Mouse (Mus musculus) liver, embryonic 13.5 days (tissue): ENCODE results near the gene Slc25a17. TPM values are rescaled to one million over a fixed set of nuclear protein-coding genes. Genes with fewer than 3 reads are reported as not detected.

Experiments used
- ATAC-seq: fragments of 200-750 bp; cut with Nextera tagmentation; 2 replicates; pipeline ENCODE4 v1.8.0; 2017; ENCODE audit warnings: low read depth, mild to moderate bottlenecking, moderate number of reproducible peaks, moderate library complexity
- DNase-seq: peaks from one replicate; pipeline ENCODE4 v3.0.0; 2022
- H3K27ac ChIP-seq: fragments of 300-500 bp; sonication (generic); 2 replicates; pipeline ENCODE4 v1.5.1; 2015; ENCODE audit warnings: moderate library complexity, mild to moderate bottlenecking, inconsistent platforms
- H3K27me3 ChIP-seq: fragments of 300-500 bp; sonication (generic); 2 replicates; pipeline ENCODE4 v1.6.1; 2015; ENCODE audit warnings: mild to moderate bottlenecking, inconsistent platforms
- H3K36me3 ChIP-seq: fragments of 300-500 bp; sonication (generic); 2 replicates; pipeline ENCODE4 v1.6.1; 2015; ENCODE audit warnings: mild to moderate bottlenecking, inconsistent platforms
- H3K4me1 ChIP-seq: fragments of 300-500 bp; sonication (generic); replicated peaks from 2 replicates; pipeline ENCODE4 v1.6.1; 2015; ENCODE audit warnings: inconsistent platforms
- H3K4me2 ChIP-seq: fragments of 300-500 bp; sonication (generic); 2 replicates; pipeline ENCODE4 v1.6.1; 2015; ENCODE audit warnings: inconsistent platforms, mild to moderate bottlenecking, moderate library complexity
- H3K4me3 ChIP-seq: fragments of 300-500 bp; sonication (generic); replicated peaks from 2 replicates; pipeline ENCODE4 v1.5.1; 2015; ENCODE audit warnings: mild to moderate bottlenecking, inconsistent platforms
- H3K9ac ChIP-seq: fragments of 300-500 bp; sonication (generic); 2 replicates; pipeline ENCODE4 v1.6.1; 2015; ENCODE audit warnings: mild to moderate bottlenecking, inconsistent platforms
- H3K9me3 ChIP-seq: fragments of 300-500 bp; sonication (generic); replicated peaks from 2 replicates; pipeline ENCODE4 v1.6.1; 2016; ENCODE audit warnings: inconsistent platforms
- WGBS: fragments of 180-500 bp; shearing (Covaris S2); methylation state at CpG from one replicate; pipeline ENCODE4 v1.1.7; 2015; ENCODE audit not compliant: insufficient replicate concordance; 5-methylcytosine and 5-hydroxymethylcytosine counted together
- polyA plus RNA-seq: library from polyadenylated mRNA; unstranded; fragments of >200 nt; fragmentation: Nextera tagmentation; extraction: Ambion mirVana; gene quantifications from 2 replicates; pipeline ENCODE4 v1.2.1, GENCODE M21; 2015

Slc25a17 gene
- polyA plus RNA-seq, 1 experiment from 2014 or later, result 44.9 TPM

DNA sequence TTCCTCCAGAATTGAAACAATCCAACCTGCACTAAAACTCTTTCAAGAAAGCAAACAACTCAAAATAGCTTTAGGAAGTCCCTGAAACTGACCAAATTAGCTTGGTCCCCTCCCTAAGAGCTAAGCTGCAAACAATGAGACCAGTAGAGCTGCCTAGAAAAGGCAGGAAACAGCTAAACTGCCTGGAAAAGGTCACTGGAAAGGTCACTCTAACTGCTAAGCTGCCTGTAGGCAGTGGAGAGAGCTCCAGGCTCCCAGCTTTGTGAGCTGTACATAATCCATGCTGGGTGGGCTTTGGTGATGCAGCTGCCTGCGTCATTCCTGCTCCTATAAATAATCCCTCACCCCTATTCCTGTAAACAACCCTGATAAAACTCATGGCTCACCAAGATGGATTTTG is 9.7 kb upstream of the Slc25a17 start:
- peaks cover 14% of the 10 kb centered on the region; the same call in 1 of the 2 replicates for H3K4me1 ChIP-seq
- H3K4me2 ChIP-seq, result no peak overlapping the region
- H3K27ac ChIP-seq, result no peak overlapping the region
- DNase-seq (no peak), ATAC-seq (no peak)
- no peak overlapping the region for H3K4me3 ChIP-seq
- H3K27me3 ChIP-seq, result no peaks in the 10 kb centered on the region
- no peak overlapping the region for H3K9ac ChIP-seq
- H3K36me3 ChIP-seq, result peaks cover 75% of the 10 kb centered on the region
- 72% methylated on average over 1 of the region's 1 CpGs for WGBS
- no peaks in the 10 kb centered on the region for H3K9me3 ChIP-seq

DNA sequence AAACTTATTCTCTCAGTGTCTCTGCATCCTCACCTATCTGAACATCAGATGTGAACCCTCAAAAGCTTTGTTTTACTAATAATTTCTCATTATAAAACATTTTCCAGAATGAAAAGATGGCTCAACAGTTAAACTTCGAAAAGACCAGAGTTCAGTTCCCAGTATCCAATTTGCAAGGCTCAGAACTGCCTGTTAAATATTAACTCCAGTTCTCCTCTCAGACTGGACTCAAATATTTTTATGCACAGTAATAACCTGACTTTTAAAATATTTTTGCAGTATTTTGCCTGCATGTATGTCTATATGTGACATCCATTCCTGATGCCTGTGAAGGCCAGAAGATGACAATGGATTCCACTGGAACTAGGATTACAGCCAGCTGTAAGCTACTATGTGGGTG is 8.0 kb upstream of the Slc25a17 start:
- ATAC-seq (no peak), DNase-seq (no peak)
- no peak overlapping the region for H3K4me2 ChIP-seq
- H3K27ac ChIP-seq, result no peak overlapping the region
- peaks cover 14% of the 10 kb centered on the region; the same call in 1 of the 2 replicates for H3K4me1 ChIP-seq
- 79% methylated on average over 1 of the region's 1 CpGs for WGBS
- H3K4me3 ChIP-seq, result no peak overlapping the region
- H3K9me3 ChIP-seq, result no peaks in the 10 kb centered on the region
- H3K36me3 ChIP-seq, result peaks cover 71% of the 10 kb centered on the region
- H3K27me3 ChIP-seq, result no peaks in the 10 kb centered on the region
- no peak overlapping the region for H3K9ac ChIP-seq

DNA sequence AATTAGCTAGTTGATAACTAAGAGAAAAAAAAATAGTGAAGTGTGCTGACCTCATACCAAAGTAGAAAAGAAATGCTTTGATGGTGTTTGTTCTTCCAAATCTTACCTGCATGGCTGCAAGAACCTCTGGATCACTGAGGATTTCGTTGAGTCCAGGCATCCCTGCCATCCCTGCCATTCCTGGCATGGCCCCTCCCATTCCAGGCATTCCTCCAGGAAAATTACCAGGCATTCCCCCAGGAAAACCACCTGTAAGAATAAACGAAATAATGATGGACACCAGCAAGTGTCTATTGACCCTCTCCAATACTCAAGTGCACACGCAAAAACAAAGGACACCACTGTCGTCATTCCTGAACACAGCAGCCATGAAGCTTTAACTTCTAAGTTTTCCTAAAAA is 5.6 kb upstream of the Slc25a17 start:
- no peak for DNase-seq
- ATAC-seq, result no peak
- WGBS, result 73% methylated on average over 4 of the region's 4 CpGs
- H3K4me1 ChIP-seq, result peaks cover 35% of the 10 kb centered on the region
- H3K4me3 ChIP-seq, result no peak overlapping the region
- no peak overlapping the region for H3K9ac ChIP-seq
- no peaks in the 10 kb centered on the region for H3K27me3 ChIP-seq
- H3K4me2 ChIP-seq, result no peak overlapping the region
- H3K27ac ChIP-seq, result no peak overlapping the region
- H3K9me3 ChIP-seq, result no peaks in the 10 kb centered on the region
- peaks cover 55% of the 10 kb centered on the region for H3K36me3 ChIP-seq

DNA sequence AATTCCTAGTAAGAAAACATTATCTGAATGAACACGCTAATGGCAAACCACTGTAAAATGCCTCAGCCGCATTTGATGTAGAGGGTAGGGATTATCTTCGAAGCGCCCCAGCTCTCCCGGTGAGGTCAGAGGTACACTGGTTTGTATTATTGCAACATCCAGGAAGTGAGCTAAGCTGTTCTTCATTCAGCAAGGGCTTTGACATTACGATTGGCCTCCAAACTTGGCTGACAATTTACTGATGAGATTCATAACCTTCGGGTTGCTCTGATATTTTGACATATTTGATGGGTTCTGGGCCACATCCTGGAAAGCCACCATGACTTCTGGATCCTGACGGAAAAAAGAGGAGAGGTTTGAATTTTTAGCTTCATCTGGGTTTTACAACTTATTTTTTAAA is 4.6 kb upstream of the Slc25a17 start:
- Histone ChIP-seq H3K4me1 (peaks cover 41% of the 10 kb centered on the region), H3K4me3 (no peak overlapping the region), H3K4me2 (no peak overlapping the region), H3K9ac (no peak overlapping the region), H3K27me3 (no peaks in the 10 kb centered on the region), H3K36me3 (peaks cover 47% of the 10 kb centered on the region), H3K9me3 (no peaks in the 10 kb centered on the region), H3K27ac (0 out of 2 replicates have a peak overlapping the region, but pooled peaks have one; percentile 14)
- no peak for ATAC-seq
- 64% methylated on average over 8 of the region's 8 CpGs for WGBS
- DNase-seq, result no peak

DNA sequence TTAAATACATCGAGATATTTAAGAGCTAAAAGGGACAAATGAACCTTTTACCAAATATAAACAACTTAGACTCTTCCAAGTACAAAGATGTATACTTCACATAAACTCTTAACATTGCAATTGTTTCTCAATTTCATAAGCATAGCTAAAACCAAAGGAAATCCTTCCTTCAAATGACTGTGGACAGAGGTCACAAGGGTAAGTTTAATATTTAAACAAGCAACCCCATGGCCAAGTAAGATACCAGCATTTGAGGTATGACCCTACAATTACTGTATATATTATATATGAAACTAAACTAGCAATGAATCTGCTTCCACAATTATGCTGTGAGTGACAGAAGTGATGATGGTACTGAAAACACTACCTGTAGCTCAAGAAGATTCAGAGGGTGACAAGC is 3.7 kb upstream of the Slc25a17 start:
- H3K9me3 ChIP-seq, result no peaks in the 10 kb centered on the region
- peaks cover 38% of the 10 kb centered on the region for H3K36me3 ChIP-seq
- no peak overlapping the region for H3K4me3 ChIP-seq
- WGBS, result 87% methylated on average over 1 of the region's 1 CpGs
- DNase-seq, result no peak
- H3K4me1 ChIP-seq, result peaks cover 51% of the 10 kb centered on the region
- H3K27me3 ChIP-seq, result no peaks in the 10 kb centered on the region
- no peak overlapping the region for H3K4me2 ChIP-seq
- no peak overlapping the region for H3K27ac ChIP-seq
- no peak for ATAC-seq
- no peak overlapping the region for H3K9ac ChIP-seq

DNA sequence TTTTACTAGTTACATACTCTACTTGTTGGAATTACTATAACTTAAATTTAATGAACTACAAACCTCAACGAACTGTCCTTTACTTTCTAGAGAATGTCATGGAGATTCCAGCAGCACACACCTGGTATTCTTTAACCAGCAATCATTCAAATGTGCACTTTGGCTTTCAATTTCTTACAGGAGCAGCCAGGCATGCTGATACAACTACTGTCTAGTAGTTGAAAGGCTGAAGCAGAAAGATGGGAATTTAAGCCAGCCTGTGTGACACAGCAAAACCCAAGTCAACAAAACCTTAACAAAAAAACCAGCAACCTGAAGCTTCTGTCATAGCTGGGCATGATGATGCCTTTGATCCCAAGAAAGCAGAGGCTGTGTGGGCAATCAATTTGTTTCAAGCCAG is 1.9 kb upstream of the Slc25a17 start:
- H3K27me3 ChIP-seq, result no peaks in the 10 kb centered on the region
- H3K4me2 ChIP-seq, result peak overlapping the region; percentile 86; the same call in 1 of the 2 replicates
- no peaks in the 10 kb centered on the region for H3K9me3 ChIP-seq
- no peak overlapping the region for H3K4me3 ChIP-seq
- no peak overlapping the region for H3K9ac ChIP-seq
- peaks cover 57% of the 10 kb centered on the region for H3K4me1 ChIP-seq
- no peak for ATAC-seq
- H3K36me3 ChIP-seq, result peaks cover 27% of the 10 kb centered on the region
- DNase-seq, result no peak
- H3K27ac ChIP-seq, result peak overlapping the region; percentile 81
- 78% methylated on average over 1 of the region's 1 CpGs for WGBS

DNA sequence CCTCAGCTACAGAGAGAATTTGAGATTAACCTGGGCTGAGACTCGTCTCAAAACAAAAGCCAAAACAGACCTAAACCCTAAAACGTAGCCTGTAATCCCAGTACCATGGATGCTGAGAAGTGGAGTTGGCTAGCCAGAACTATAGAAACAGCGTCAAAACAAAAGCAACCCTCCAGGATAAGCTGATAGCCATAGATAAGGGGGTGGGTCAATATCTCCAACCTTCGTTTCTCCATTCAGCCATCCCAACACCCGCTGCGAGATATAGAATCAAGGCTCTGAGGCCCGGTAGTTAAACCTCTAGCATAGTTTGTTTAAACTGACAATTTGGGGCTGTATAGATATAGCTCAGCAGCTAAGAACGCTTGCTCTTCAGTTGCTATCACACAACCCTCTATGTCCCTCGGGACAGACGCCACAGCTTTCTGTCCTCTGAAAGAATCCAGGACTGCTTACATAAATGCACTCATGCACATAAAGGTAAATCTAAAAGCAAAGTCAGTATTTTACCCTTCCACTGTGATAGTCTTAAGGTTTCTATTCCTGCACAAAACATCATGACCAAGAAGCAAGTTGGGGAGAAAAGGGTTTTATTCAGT is 904 bp upstream of the Slc25a17 start:
- DNase-seq (peak; percentile 34), ATAC-seq (peak; percentile 14; the same call in 1 of the 2 replicates)
- Histone ChIP-seq H3K27me3 (no peaks in the 10 kb centered on the region), H3K4me2 (peak overlapping the region; percentile 86), H3K4me1 (peaks cover 60% of the 10 kb centered on the region), H3K9me3 (no peaks in the 10 kb centered on the region), H3K36me3 (peaks cover 18% of the 10 kb centered on the region), H3K4me3 (peak overlapping the region; percentile 79), H3K27ac (peak overlapping the region; percentile 81), H3K9ac (peak overlapping the region; percentile 46)
- WGBS, result 10% methylated on average over 10 of the region's 10 CpGs

DNA sequence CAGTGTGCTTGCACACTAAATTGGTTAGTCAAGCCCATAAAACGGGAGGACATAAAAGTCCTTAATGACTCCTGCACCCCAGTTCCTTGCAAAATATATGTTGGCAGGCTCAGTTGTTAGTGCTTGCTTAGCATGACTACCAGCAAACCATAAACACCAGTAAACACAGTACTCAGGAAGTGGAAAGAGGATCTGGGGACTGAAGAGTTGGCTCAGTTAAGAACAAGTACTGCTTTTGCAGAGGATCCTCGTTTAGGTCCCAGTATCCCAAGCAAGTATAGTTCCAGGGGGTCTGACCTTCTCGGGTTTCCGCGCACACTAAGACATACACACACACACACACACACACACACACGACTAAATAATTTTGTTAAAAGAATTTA is 401 bp upstream of the Slc25a17 start:
- no peaks in the 10 kb centered on the region for H3K27me3 ChIP-seq
- DNase-seq (no peak), ATAC-seq (peak; percentile 46)
- peaks cover 13% of the 10 kb centered on the region; the same call in 1 of the 2 replicates for H3K36me3 ChIP-seq
- H3K27ac ChIP-seq, result peak overlapping the region; percentile 81
- no peaks in the 10 kb centered on the region for H3K9me3 ChIP-seq
- WGBS, result 28% methylated on average over 6 of the region's 6 CpGs
- H3K4me1 ChIP-seq, result peaks cover 60% of the 10 kb centered on the region
- peak overlapping the region; percentile 79 for H3K4me3 ChIP-seq
- peak overlapping the region; percentile 46 for H3K9ac ChIP-seq
- H3K4me2 ChIP-seq, result peak overlapping the region; percentile 86

DNA sequence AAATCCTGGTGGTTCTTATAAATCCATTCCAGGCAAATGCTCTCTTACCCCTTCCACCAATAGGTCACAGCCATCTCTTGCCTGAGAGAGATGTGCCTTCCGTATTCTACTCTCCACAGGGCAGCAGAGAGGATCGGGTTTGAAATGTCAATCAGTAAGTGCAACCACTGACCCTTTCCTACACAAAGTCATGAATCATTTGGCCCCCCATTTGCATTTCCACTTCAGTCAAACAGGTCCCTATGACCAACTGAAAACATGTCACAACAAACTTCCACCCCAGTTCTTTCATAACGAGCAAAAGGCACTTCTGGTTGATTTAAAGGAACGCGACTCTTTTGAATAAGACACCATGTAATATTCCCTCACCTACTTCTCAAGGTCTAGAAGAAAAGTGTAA is 1.2 kb downstream of the Slc25a17 start:
- Histone ChIP-seq H3K36me3 (peaks cover 2% of the 10 kb centered on the region; the same call in 1 of the 2 replicates), H3K4me1 (peaks cover 57% of the 10 kb centered on the region), H3K4me3 (peak overlapping the region; percentile 79), H3K9me3 (no peaks in the 10 kb centered on the region), H3K27me3 (no peaks in the 10 kb centered on the region), H3K9ac (peak overlapping the region; percentile 86; the same call in 1 of the 2 replicates), H3K27ac (peak overlapping the region; percentile 7; the same call in 1 of the 2 replicates), H3K4me2 (peak overlapping the region; percentile 86)
- no peak for DNase-seq
- 78% methylated on average over 5 of the region's 5 CpGs for WGBS
- ATAC-seq, result no peak

DNA sequence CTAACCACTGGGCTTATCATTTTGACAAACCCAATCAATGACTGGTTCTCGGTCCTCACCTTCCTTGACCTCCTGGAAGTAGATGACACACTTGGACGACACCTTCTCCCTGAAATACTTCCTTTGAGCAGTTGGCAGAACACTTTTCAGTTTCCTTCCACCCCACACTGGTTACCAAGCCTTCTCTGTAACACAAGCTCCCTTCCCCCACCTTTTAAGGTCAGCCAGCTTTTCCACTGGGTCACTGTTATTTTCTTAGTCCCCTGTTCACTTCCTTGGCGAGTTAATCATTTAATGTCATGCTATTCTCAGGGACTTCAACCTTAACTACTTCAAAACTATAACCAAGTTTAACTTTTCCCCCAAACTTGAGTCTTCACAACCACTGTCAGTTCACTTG is 1.7 kb downstream of the Slc25a17 start:
- DNase-seq, result no peak
- ATAC-seq, result no peak
- Histone ChIP-seq H3K9me3 (no peaks in the 10 kb centered on the region), H3K36me3 (no peaks in the 10 kb centered on the region), H3K27me3 (no peaks in the 10 kb centered on the region), H3K4me2 (peak overlapping the region; percentile 86), H3K27ac (0 out of 2 replicates have a peak overlapping the region, but pooled peaks have one; percentile 7), H3K4me1 (peaks cover 57% of the 10 kb centered on the region), H3K9ac (peak overlapping the region; percentile 18; the same call in 1 of the 2 replicates), H3K4me3 (peak overlapping the region; percentile 79; the same call in 1 of the 2 replicates)
- WGBS, result 58% methylated on average over 3 of the region's 3 CpGs

DNA sequence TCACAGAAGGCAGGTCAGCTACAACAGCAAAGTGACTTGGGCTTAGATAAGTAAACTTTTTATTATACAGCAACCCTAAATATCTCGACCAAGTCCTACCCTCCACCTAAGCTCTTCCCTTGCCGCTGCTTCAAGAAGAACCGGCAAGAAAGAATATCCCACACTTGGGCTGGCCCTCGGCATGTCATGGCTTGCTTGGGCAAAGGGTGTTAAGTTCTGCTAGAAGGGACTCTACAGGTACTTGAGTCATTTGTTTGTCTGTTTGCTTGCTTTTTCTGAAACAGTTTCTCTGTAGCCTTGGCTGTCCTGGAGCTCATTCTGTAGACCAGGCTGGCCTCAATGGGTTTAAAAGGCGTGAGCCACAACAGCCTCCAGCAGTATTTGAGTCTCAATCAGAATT is 3.7 kb downstream of the Slc25a17 start:
- Histone ChIP-seq H3K9me3 (no peaks in the 10 kb centered on the region), H3K9ac (no peak overlapping the region), H3K27me3 (no peaks in the 10 kb centered on the region), H3K4me3 (no peak overlapping the region), H3K27ac (no peak overlapping the region), H3K4me1 (peaks cover 42% of the 10 kb centered on the region), H3K4me2 (no peak overlapping the region), H3K36me3 (no peaks in the 10 kb centered on the region)
- DNase-seq (no peak), ATAC-seq (no peak)
- WGBS, result 65% methylated on average over 5 of the region's 5 CpGs

DNA sequence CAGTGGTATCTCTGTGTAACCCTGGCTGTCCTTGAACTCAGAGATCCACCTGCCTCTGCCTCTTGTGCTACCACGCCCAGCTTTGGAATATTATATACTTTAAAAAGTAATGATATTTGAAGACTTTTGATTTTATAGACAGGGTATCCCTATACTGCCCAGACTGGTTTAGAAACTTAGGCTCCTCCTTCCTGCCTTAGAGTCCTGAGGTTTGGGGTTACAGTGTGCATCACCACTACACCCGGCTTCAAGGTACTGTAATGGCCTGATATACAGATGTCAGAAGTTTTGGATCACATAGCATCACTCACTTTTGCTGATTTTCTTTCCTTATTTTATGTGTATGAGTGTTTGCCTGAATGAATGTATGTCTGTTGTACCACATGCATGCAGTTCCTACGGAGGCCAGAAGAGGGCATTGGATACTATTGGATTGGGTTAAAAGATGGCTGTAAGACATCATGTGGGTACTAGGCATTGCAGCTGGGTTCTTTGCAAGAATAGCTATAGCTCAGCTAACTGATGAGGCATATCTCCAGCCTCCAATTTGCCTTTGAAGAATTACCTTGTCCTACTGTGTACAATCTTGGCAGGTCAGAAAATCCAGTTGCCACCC is 5.4 kb downstream of the Slc25a17 start:
- H3K9me3 ChIP-seq, result no peaks in the 10 kb centered on the region
- H3K4me3 ChIP-seq, result no peak overlapping the region
- DNase-seq (peak; percentile 51), ATAC-seq (no peak)
- no peak overlapping the region for H3K4me2 ChIP-seq
- no peaks in the 10 kb centered on the region for H3K27me3 ChIP-seq
- H3K9ac ChIP-seq, result no peak overlapping the region
- no peak overlapping the region for H3K27ac ChIP-seq
- WGBS, result 40% methylated on average over 3 of the region's 3 CpGs
- H3K36me3 ChIP-seq, result no peaks in the 10 kb centered on the region
- peaks cover 33% of the 10 kb centered on the region for H3K4me1 ChIP-seq
